Mouse (Mus musculus): ENCODE data around the gene Cldn1. TPM values are rescaled to one million over a fixed set of nuclear protein-coding genes. Genes with fewer than 3 reads are reported as not detected.

Gene Cldn1
- total RNA-seq, 1 experiment, result 0.45 TPM

DNA sequence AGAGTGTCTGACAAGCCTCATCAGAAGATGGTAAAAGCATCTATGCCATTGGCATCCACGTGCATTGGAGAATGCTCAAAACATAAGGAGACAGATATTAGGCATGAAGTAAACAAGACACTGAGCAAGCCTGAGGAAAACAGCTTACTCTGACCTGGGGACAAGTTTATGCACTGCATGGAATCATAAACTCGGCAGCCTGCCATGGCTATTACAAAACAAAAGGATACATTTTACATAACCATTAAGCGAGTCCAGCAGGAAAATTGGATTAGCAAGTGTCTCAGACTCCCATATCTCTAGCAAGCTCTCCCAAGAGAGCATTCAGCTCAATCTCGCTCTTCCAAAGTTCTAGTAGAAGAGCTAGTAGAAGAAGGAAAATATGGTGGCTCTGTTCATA, 19.3 kb upstream of the Cldn1 start:
- Histone ChIP-seq H3K4me3 (ENCODE audit: insufficient read depth in 1 of 2, low read depth in 1 of 2, low read length in 2 of 2, poor library complexity in 1 of 2, severe bottlenecking in 1 of 2) (no peak overlapping the region), H3K9me3 (ENCODE audit: control insufficient read depth, insufficient read depth, low read depth, low read length) (no peaks in the 10 kb centered on the region), H3K27ac (ENCODE audit: insufficient read depth, low read depth, low read length, poor library complexity, severe bottlenecking) (no peak overlapping the region), H3K9ac (ENCODE audit: insufficient read depth, low read depth, low read length, poor library complexity, severe bottlenecking) (no peak overlapping the region), H3K36me3 (ENCODE audit: control insufficient read depth, insufficient read depth, low read length, poor library complexity, severe bottlenecking) (no peaks in the 10 kb centered on the region), H3K4me1 (ENCODE audit: control insufficient read depth in 2 of 2, insufficient read depth in 2 of 2, low read length in 2 of 2, poor library complexity in 1 of 2) (no peaks in the 10 kb centered on the region)
- no peak for DNase-seq (ENCODE audit: low read depth, low spot score)
- TF ChIP-seq HCFC1 (IDR thresholded peaks at IDR 0.05; ENCODE audit: borderline replicate concordance, insufficient read depth, low read length) (no peak), ZNF384 (IDR thresholded peaks at IDR 0.05; ENCODE audit: low read depth, low read length) (no peak), ZC3H11A (IDR thresholded peaks at IDR 0.05; ENCODE audit: borderline replicate concordance, low read depth, low read length) (no peak), MAFK (IDR thresholded peaks at IDR 0.05; ENCODE audit: insufficient read depth, low read depth, low read length) (no peak), CHD2 (IDR thresholded peaks at IDR 0.05; ENCODE audit: low read depth, low read length) (no peak)
- in situ Hi-C loops (cut with MboI; ENCODE audit: low sequenced_read_pairs in 2 of 2, unreplicated experiment in 2 of 2), result no loop called here

DNA sequence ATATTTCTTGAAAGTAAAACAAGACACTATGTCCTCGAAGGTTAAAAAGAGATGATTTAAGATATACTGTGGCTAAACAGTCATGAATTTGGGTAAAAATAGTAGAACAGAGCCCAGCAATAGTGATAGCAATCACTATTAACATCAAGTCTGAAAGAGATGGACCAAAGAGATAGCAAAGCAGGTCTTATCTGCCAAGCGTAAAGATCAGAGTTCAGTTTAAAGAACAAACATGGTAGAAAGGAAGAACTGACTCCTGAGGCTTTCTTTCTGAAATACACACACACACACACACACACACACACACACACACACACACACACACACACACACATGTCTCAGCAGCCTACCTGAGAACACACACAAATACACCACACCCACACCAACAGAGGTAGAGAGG, 14.5 kb upstream of the Cldn1 start:
- no peaks in the 10 kb centered on the region for H3K9me3 ChIP-seq (ENCODE audit: control insufficient read depth, insufficient read depth, low read depth, low read length)
- H3K4me1 ChIP-seq (ENCODE audit: control insufficient read depth in 2 of 2, insufficient read depth in 2 of 2, low read length in 2 of 2, poor library complexity in 1 of 2), result no peaks in the 10 kb centered on the region
- DNase-seq (ENCODE audit: low read depth, low spot score), result no peak
- no peak overlapping the region for H3K9ac ChIP-seq (ENCODE audit: insufficient read depth, low read depth, low read length, poor library complexity, severe bottlenecking)
- no peaks in the 10 kb centered on the region for H3K36me3 ChIP-seq (ENCODE audit: control insufficient read depth, insufficient read depth, low read length, poor library complexity, severe bottlenecking)
- no peak overlapping the region for H3K4me3 ChIP-seq (ENCODE audit: insufficient read depth in 1 of 2, low read depth in 1 of 2, low read length in 2 of 2, poor library complexity in 1 of 2, severe bottlenecking in 1 of 2)
- no peak for TF ChIP-seq MAFK (IDR thresholded peaks at IDR 0.05; ENCODE audit: insufficient read depth, low read depth, low read length)
- no peak for TF ChIP-seq CHD2 (IDR thresholded peaks at IDR 0.05; ENCODE audit: low read depth, low read length)
- no peak for TF ChIP-seq HCFC1 (IDR thresholded peaks at IDR 0.05; ENCODE audit: borderline replicate concordance, insufficient read depth, low read length)
- no peak for TF ChIP-seq ZNF384 (IDR thresholded peaks at IDR 0.05; ENCODE audit: low read depth, low read length)
- no peak for TF ChIP-seq ZC3H11A (IDR thresholded peaks at IDR 0.05; ENCODE audit: borderline replicate concordance, low read depth, low read length)
- in situ Hi-C loops (cut with MboI; ENCODE audit: low sequenced_read_pairs in 2 of 2, unreplicated experiment in 2 of 2), result no loop called here
- H3K27ac ChIP-seq (ENCODE audit: insufficient read depth, low read depth, low read length, poor library complexity, severe bottlenecking), result no peak overlapping the region

DNA sequence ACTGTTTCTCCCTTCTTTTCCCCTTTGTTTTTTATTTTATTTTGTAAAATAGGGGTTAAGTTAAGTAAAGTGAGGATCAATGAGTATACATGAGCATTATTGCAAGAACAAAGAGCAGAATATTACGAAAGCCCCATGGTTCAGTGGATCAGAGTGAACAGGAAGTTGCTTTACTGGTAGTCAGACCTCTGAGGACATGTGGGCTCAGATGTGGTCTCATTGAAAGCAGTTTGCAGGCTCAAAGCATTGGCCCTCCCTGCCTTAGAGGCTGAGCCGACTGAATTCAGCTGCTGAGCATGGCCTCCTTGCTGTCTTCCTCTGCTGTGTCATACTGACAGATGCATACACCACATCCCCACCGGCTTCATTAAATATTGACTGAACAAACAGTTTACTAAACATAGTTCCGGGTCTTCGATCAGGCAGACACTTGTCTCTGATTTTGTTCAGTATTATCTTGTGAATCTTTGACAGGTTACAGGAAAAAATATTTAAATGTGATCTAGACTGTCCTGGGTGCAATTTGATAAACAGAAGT, 12.5 kb upstream of the Cldn1 start:
- H3K9me3 ChIP-seq (ENCODE audit: control insufficient read depth, insufficient read depth, low read depth, low read length), result no peaks in the 10 kb centered on the region
- no peak for DNase-seq (ENCODE audit: low read depth, low spot score)
- no peaks in the 10 kb centered on the region for H3K36me3 ChIP-seq (ENCODE audit: control insufficient read depth, insufficient read depth, low read length, poor library complexity, severe bottlenecking)
- no peaks in the 10 kb centered on the region for H3K4me1 ChIP-seq (ENCODE audit: control insufficient read depth in 2 of 2, insufficient read depth in 2 of 2, low read length in 2 of 2, poor library complexity in 1 of 2)
- in situ Hi-C loops (cut with MboI; ENCODE audit: low sequenced_read_pairs in 2 of 2, unreplicated experiment in 2 of 2), result no loop called here
- H3K27ac ChIP-seq (ENCODE audit: insufficient read depth, low read depth, low read length, poor library complexity, severe bottlenecking), result no peak overlapping the region
- H3K4me3 ChIP-seq (ENCODE audit: insufficient read depth in 1 of 2, low read depth in 1 of 2, low read length in 2 of 2, poor library complexity in 1 of 2, severe bottlenecking in 1 of 2), result no peak overlapping the region
- H3K9ac ChIP-seq (ENCODE audit: insufficient read depth, low read depth, low read length, poor library complexity, severe bottlenecking), result no peak overlapping the region
- TF ChIP-seq ZNF384 (IDR thresholded peaks at IDR 0.05; ENCODE audit: low read depth, low read length) (no peak), MAFK (IDR thresholded peaks at IDR 0.05; ENCODE audit: insufficient read depth, low read depth, low read length) (no peak), ZC3H11A (IDR thresholded peaks at IDR 0.05; ENCODE audit: borderline replicate concordance, low read depth, low read length) (no peak), HCFC1 (IDR thresholded peaks at IDR 0.05; ENCODE audit: borderline replicate concordance, insufficient read depth, low read length) (no peak), CHD2 (IDR thresholded peaks at IDR 0.05; ENCODE audit: low read depth, low read length) (no peak)

GRCm38 (mm10) chr16:26377170-26377569, 5.5 kb upstream of the Cldn1 start:
- in situ Hi-C loops (cut with MboI; ENCODE audit: low sequenced_read_pairs in 2 of 2, unreplicated experiment in 2 of 2), result no loop called here

More at GRCm38 (mm10) chr16:26377170-26377569, 5.5 kb upstream of the Cldn1 start:
- no peak overlapping the region for H3K9ac ChIP-seq (ENCODE audit: insufficient read depth, low read depth, low read length, poor library complexity, severe bottlenecking)
- no peaks in the 10 kb centered on the region for H3K9me3 ChIP-seq (ENCODE audit: control insufficient read depth, insufficient read depth, low read depth, low read length)
- no peak for DNase-seq (ENCODE audit: low read depth, low spot score)
- TF ChIP-seq MAFK (IDR thresholded peaks at IDR 0.05; ENCODE audit: insufficient read depth, low read depth, low read length) (no peak), ZC3H11A (IDR thresholded peaks at IDR 0.05; ENCODE audit: borderline replicate concordance, low read depth, low read length) (no peak), CHD2 (IDR thresholded peaks at IDR 0.05; ENCODE audit: low read depth, low read length) (no peak), ZNF384 (IDR thresholded peaks at IDR 0.05; ENCODE audit: low read depth, low read length) (no peak), HCFC1 (IDR thresholded peaks at IDR 0.05; ENCODE audit: borderline replicate concordance, insufficient read depth, low read length) (no peak)
- H3K4me3 ChIP-seq (ENCODE audit: insufficient read depth in 1 of 2, low read depth in 1 of 2, low read length in 2 of 2, poor library complexity in 1 of 2, severe bottlenecking in 1 of 2), result no peak overlapping the region
- H3K36me3 ChIP-seq (ENCODE audit: control insufficient read depth, insufficient read depth, low read length, poor library complexity, severe bottlenecking), result no peaks in the 10 kb centered on the region
- H3K27ac ChIP-seq (ENCODE audit: insufficient read depth, low read depth, low read length, poor library complexity, severe bottlenecking), result no peak overlapping the region
- H3K4me1 ChIP-seq (ENCODE audit: control insufficient read depth in 2 of 2, insufficient read depth in 2 of 2, low read length in 2 of 2, poor library complexity in 1 of 2), result no peaks in the 10 kb centered on the region

Data from ES-E14 (cell line).